Mouse (Mus musculus): Measurements from ENCODE around the gene Otogl. TPM values are rescaled to one million over a fixed set of nuclear protein-coding genes. Genes with fewer than 3 reads are reported as not detected.
A peak's percentile ranks its signal among the peaks of the same experiment; 100 is the strongest.

Gene Otogl
- total RNA-seq (2015): 2.9 and 3.3 TPM in 2 replicates
- total RNA-seq (2017): 1.5 and 2.0 TPM in 2 replicates

DNA sequence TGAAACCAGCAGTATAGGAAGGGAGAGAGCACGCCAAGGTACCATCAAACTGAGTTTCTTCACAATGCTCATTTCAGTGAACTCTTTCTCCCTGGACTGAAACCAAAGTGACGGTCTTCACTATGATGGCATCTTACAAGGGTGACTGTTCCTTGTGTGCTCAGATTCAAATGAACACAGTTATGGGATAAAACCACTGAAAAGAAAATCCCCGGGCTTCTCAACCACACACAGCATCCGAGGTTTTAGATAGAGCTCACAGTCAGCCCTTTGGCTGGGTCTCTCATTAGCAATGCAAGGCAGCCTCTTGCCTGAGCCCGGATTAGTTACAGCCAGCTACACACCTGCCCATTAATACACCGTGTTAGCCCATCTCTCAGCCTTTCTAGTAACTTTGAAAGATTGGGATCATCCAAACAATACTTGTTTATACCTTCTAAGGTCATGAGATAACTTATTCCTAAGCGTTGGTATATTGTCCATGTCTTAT lies at the start of gene Otogl:
Otogl (minus strand) TSS at position 51 of the 490 bp plus-strand sequence.
- no peak for ATAC-seq (replicated peaks; ENCODE audit: poor library complexity)

DNA sequence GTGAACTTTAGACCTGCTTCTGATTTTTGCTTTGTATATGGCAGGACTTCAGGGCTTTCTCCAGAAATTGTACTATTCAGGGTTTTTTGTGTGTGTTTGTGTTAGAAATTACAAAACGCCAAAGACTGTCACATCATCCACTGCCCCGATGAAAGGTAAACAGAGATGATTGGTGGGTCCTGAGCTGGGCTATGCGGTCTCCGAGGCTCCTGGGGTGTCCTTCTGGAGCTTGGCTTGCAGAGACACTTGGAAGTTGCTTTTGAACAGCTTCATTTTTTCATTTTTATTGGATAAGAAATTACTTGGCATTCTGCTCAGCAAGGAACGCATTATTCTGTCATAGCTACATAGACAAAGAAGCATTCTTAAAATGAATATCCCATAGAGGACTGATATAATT lies 44.7 kb upstream of the Otogl start:
- ATAC-seq (replicated peaks; ENCODE audit: poor library complexity): no peak

DNA sequence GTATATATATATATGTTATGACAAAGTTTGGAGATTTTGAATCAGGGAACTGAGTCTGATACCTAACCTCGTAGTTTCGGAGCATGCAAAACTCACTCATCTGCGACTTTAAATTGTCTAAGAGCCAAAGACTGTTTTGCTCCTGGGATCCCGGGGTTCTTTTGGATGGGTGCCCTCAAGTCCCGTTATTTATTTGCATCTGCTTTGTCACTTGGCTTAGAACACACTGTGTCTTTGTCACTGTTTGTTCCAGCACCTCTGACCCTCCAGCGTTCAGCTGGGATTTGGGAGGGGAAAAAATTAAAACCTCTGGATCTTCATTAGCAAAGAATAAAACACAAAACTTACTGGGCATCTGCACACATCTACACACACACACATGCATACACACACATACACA lies 42.5 kb upstream of the Otogl start:
- ATAC-seq (replicated peaks; ENCODE audit: poor library complexity): no peak

DNA sequence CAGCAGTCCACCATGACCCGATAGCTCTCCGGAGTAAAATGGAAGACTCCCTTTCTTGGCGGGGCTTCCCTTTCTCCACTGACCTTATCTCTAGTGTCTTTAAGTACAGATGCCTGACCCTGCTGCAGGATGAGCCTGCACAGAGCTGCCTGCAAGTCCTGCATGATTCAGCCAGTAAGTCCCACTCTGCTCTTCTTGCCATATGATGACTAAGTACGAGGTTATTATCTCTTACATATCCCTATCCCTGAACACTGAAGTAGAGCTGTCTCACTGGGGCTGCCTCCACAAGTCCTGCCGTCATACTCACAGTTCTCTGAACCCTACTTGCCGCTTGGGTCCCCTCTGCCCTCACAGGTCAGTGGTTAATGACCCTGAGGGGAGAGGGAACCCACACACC lies 39.7 kb upstream of the Otogl start:
- ATAC-seq (replicated peaks; ENCODE audit: poor library complexity): no peak

DNA sequence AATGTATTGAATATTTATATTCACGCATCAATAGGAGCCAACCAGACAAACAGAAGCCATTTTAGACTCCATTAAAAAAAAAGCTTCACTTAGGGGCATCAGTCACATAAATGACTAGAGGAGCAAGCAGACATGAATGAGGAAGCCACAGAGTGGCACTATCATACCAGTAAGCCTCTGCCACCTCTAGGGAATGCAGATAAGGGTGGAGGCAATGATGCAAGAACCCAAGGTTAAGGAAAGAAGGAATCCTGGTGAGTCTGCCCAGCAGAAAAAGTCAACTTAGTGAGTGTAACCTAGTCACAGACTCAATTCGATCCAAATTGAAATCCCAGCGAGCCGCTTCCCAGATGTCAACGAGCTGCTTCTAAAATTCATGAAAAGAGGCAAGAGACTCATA lies 38.0 kb upstream of the Otogl start:
- ATAC-seq (replicated peaks; ENCODE audit: poor library complexity): peak; percentile 57

DNA sequence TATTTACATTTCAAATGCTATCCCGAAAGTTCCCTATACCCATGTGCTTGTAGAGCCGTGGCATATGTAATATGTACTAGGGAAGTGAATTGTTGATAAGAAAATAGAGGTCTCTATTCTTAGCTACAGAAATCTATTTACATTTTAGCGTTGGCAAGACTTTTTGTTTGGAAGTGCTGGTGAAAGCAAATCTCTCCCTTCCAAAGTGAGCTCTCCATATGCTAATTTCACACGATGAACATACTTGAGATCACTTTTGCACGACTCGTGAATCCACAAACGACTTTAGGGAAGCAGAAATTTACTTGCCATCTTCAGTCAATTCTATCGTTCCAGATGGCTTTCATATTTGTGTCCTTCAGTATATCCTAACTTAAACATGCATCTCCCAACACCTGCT lies 36.7 kb upstream of the Otogl start:
- ATAC-seq (replicated peaks; ENCODE audit: poor library complexity): no peak

DNA sequence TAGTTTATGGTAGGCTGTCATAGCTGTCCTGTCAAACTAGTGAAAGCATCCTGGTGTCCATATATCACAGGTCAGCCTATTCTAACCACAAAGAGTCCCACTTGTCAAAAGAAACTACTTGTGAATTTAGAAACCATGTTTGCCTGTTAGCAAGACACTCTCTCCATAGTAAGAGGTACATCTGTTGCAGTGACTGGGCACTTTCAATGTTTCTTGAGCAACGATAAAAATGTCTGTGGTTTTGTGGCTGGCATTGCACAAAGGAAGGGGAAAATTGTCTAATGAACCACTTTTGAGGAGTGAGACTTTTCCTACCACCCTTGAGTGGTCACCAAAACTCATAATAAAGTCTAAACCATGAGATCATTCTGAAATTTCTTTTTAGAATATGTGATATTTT lies 36.1 kb upstream of the Otogl start:
- peak; percentile 78 for ATAC-seq (replicated peaks; ENCODE audit: poor library complexity)

DNA sequence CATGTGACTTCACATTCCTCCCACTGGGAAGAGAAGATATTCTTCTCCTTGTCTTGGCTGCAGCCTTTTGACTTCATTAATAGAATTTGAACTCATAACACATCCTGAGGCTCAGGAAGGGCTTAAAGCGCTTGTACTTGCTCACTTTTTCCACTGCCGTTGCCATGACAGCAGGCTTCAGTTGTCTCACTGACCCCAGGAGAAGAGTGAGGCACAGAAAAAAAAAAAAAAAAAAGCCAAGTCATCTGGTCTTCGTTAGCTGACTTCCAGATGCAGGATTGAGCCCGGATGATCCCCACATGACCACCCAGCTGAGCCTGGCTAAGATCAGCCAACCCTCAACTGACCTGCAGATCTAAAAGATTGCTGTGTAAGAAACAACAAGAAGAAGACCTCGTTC lies 34.4 kb upstream of the Otogl start:
- ATAC-seq (replicated peaks; ENCODE audit: poor library complexity): peak; percentile 21

DNA sequence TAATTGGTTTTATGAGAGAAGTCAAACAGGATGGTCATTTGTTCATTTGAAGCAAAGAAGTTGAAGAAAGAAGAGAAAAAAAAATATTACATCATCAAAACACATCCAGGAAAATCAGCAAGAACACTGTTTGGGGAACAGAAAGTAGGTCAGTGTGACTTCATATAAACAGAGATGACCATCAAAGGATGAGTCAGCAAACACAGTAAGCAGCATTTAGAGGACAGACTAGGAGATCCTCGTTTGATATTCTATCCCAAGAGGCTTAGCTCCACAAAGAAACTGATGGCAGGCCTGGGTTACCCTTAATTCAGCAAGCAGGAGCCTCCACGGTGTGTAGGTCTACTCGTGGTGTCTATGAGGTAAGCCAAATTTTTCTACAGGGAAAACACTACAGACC lies 31.9 kb upstream of the Otogl start:
- peak; percentile 40 for ATAC-seq (replicated peaks; ENCODE audit: poor library complexity)

DNA sequence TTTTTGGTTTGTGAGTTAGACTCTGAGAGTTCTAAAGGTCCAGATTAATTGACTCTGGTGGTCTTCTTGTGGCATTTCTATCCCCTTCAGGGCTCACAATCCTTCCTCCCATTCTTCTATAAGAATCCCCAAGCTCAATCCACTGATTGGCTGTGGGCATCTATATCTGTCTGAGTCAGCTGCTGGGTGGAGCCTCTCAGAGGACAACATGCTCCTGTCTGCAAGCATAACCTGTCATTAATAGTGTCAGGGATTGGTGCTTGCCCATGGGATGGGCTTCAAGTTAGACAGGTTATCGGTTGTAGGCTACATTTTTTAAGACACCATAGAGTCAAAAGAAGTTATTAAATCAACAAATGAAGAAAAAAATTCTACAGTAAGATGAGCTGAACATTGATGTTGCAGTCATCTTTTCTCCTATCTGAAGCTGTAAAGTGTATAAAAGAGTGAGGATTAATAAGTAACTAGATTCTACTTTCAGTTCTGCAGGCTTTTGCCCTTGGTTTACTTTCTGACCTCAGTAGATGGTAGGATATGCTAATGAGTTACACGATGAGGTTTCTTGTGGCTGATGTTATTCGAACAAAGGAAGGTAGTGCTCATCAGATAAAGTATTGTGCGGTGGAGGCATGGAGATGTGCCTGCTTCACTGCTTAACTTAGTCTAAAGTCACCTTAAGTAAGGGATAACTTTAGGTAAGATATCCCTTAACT lies 29.4 kb upstream of the Otogl start:
- ATAC-seq (replicated peaks; ENCODE audit: poor library complexity): peak; percentile 24; the same call in 1 of the 2 replicates

DNA sequence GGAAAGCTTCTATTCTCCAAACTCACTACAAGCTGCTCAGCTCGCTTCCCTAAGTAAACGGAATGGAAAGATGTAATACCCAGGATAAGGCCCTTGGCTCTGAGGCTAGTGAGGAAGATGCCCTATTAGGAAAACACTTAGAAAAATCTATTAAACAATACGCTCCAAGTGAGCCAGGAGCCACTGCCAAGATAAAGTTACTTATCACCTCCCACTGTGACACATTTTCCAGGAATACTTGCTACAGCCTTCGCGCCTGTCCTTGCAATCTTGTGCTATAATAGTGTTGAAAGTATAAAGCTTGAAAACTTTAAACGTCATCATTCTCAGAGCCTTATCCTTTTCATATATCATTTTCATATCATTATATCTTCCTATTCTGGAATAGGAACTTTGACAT lies 28.4 kb upstream of the Otogl start:
- no peak for ATAC-seq (replicated peaks; ENCODE audit: poor library complexity)

DNA sequence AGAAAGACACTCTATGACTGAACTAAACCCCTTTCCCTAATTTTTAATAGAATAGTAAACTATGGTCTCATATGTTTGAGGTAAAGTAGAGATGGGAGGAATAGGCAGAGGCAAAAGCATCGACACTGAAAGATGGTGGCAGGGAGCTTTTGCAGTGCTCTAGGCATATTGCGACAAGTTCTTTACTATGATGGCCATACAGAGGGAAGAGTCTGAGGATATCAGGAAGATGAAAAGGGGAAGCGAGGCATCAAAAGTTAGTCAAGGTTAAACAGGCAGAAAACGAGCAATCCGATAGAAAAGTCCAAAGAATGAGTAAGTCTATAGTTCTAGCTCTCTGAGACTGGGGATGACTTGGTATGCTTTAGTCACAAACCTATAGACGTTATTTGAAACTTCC lies 27.9 kb upstream of the Otogl start:
- peak; percentile 51 for ATAC-seq (replicated peaks; ENCODE audit: poor library complexity)

DNA sequence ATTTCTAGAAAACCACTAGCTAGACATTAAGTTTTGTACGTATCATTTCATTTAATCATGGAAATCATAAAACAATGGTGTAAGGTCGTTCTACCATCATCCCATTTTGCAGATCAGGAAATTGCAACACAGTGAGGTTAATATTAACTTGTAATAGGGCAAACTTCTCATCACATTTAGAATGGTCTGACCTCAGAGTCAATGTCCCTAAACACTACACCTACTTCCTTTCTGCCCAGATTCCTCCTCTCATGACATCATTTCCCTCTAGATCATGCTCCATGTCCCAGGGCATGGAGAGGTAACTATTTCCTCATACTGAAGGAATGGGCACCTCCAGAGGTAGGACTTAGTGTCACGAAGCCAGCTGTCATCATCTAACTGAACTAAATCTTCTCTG lies 22.1 kb upstream of the Otogl start:
- peak; percentile 21; the same call in 1 of the 2 replicates for ATAC-seq (replicated peaks; ENCODE audit: poor library complexity)

DNA sequence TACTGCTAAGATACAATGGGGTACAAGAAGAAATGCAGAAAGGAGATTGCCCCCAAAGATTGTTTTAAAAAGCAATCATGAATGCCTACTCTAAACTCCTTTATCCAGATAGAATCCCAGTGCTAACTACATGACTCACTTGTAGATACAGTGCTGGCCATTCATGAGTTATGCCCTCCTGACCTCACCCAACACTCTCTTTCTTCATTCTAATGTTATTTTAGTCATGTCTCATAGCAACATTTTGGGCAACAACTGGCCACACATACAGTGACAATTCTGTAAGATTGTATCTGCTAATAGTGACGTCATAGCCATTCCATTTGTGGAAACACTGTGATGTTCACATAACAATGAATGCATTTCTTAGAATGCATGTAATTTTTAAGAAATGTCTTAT lies 21.6 kb upstream of the Otogl start:
- peak; percentile 13; the same call in 1 of the 2 replicates for ATAC-seq (replicated peaks; ENCODE audit: poor library complexity)

DNA sequence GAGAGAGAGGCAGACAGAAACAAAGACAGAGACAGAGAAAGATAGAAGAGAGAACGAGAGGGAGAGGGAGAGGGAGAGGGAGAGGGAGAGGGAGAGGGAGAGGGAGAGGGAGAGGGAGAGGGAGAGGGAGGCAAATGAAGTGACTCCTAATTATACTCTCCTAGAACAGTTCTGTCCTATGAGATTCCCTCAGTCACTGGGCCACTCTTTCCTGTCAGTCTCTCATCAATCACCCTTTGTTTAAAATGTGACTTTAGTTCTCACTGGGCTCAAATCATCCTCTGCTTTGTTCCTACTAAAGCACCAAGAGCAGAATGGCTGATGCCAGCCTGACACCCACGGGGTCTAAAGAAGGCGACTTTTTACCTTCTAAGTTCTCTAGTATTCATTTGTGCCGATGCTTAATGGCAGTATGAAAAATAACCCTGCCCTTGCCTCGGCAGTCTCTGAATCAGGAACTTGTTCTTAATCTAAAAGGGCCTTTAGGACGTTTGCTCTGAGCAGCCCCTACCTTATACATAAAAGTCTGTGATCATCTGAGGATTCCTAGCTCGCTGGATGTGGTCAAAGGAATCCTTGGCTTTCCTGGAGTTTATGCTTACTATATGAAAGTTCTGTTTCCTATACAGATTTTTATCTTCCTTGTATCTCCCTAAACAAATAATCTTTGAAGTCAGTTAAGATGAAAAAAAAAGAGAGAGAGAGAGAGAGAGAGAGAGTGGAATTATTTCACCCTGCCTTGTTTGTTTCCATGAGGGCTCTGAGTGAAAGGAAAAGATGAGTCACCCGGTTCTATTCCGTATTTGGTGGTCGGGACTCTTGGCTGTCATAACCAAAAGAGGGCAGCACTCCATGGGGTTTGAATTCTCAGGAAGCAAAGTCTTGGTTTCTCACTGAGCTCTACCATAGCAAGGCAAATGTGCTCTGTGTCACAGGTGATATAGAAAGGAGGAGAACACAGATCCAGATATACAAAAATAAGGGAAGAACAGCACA lies 20.2 kb upstream of the Otogl start:
- ATAC-seq (replicated peaks; ENCODE audit: poor library complexity): peak; percentile 88

DNA sequence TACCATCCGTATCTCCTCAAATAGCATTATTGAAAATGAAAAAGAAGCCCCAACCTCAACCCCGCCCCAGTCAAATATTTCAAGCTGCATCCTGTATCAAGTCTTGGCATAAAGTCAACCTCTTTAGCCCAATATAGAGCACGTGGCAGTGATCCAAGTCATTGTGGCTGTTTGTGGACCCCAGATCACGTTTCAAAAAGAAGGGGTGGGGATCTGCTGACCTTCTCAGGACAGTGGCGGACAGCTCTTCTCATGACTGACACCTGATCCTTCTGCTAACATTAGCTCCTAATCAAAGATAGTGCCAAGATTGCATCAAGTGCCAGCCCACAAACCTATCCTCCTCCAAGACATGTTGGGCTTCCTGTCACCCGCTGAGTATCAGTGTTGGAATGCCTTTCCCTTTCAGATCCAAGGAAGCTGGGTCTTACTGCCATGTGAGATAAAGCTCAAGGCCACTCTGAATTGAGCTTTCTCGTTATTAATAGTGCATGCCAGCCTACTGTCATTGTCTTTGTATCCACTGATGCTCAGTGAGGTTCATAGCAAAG lies 18.6 kb upstream of the Otogl start:
- peak; percentile 8; the same call in 1 of the 2 replicates for ATAC-seq (replicated peaks; ENCODE audit: poor library complexity)

DNA sequence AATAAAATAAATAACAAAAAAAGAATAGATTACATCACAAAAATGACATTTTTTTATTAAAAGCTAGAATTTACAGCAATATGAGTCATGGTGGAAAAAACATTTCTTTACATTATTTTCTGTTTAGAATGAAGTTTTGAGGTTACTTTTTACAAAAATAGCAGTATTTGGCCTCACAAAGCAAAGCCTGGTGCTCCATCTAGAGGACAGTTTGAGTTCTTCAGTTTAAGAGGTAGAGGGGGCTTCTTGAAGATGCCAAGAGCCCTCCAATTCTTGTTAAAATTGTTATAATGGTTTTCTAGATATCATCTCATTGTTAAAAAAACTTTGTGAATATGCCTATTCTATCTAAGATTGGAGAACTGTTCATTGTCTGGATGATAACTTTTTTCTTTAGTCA lies 13.4 kb upstream of the Otogl start:
- peak; percentile 45; the same call in 1 of the 2 replicates for ATAC-seq (replicated peaks; ENCODE audit: poor library complexity)

DNA sequence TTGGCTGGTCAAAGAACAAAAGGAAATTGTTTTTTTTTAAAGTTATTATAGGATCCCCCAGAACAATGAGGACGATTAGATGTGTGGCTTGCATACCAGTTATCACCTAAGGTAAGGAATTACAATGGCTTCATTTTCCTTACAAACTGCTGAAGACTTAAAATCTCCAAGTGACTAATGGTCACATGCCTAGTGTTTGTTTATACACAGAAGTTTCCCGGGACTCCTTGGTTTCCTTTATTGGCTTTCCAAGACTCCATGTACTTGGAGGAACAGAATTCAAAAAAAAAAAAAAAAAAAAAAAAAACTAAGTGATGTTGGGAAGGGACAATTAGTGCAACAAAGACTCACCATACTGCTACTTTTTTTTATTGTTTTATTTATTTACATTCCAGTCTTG lies 11.9 kb upstream of the Otogl start:
- no peak for ATAC-seq (replicated peaks; ENCODE audit: poor library complexity)

DNA sequence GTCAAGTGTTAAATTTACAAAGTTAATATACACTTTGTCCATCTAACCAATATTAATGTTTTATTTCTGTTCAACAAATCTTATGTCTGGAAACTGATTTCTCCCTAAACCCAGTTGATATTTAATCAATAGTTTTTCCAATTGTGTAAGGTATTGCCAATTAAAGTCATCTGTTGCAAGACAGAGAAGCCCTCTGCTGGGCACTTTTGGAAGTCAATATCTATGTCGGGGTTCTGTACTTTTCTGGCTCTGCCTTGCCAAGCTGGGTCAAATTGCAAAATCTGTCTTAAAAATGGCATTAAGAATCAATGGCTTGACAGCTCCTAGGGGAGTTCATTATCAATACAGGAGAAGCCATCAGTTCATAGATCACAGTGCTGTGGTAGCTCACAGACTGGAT lies 10.8 kb upstream of the Otogl start:
- ATAC-seq (replicated peaks; ENCODE audit: poor library complexity): peak; percentile 54

DNA sequence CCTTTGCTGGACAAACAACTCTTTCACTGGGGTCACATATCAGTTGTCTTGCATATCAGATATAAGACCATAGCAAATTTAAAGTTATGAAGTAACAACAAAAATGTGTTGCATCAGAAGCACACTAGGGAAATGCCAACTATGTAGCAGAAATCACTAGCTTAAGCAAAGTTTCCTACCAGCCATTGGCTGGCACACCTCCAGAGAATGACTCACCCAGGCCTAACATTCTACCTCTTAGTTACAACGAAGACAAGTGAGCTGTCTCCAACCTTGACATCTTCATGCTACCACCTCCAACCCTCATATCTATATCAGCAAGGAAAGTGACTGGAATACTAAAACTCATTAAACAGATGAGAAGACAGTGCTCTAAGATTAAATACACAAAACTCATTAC lies 9.6 kb upstream of the Otogl start:
- peak; percentile 85 for ATAC-seq (replicated peaks; ENCODE audit: poor library complexity)

DNA sequence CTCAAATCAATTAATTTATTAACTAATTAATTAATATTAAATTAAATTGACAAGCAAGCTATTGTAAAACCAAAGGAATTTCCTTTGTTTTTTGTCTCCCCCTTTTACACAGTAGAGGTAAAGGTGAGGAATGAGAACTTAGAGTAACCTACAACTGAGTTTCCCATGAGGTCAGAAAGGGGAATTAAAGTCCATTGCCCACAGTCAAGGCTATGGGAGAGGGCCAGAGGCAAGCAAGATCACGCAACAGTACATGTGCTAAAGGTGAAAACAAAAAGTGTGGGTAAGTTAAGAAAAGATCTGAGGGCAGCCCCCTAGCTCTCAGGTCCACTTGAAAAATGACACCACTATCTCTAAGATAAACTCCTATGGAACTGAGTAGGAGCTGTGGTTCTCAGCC lies 9.2 kb upstream of the Otogl start:
- 0 out of 2 replicates have a peak, but pooled peaks have one; percentile 26 for ATAC-seq (replicated peaks; ENCODE audit: poor library complexity)
